Mouse (Mus musculus): Measurements from ENCODE around the gene Tdrd3. TPM values are rescaled to one million over a fixed set of nuclear protein-coding genes. Genes with fewer than 3 reads are reported as not detected.

Gene Tdrd3
- 20.8 and 24.0 TPM in 2 replicates for polyA plus RNA-seq (2012; rRNA removed)

- TF ChIP-seq CTCF (IDR thresholded peaks at IDR 0.05; ENCODE audit: extremely low read depth, insufficient read depth, low read length) (no peak), POLR2A (IDR thresholded peaks at IDR 0.05; ENCODE audit: extremely low read depth, insufficient read depth, low read length) (peak; percentile 60; the same call in 1 of the 2 replicates)
- Histone ChIP-seq H3K4me1 (ENCODE audit: control insufficient read depth, insufficient read depth, low read length) (no peaks in the 10 kb centered on the region), H3K4me3 (ENCODE audit: insufficient read depth, low read length) (peak within 1 kb of the TSS; percentile 55), H3K27ac (ENCODE audit: insufficient read depth, low read length) (peak within 1 kb of the TSS; percentile 95)
Measured at GRCm38 (mm10) chr14:87415808-87416721, at the start of gene Tdrd3. Tdrd3 (plus strand) TSS chr14:87416639.

GRCm38 (mm10) chr14:87367169-87367568 is 49.3 kb upstream of the Tdrd3 start:
- no peak for TF ChIP-seq CTCF (IDR thresholded peaks at IDR 0.05; ENCODE audit: extremely low read depth, insufficient read depth, low read length)
- TF ChIP-seq POLR2A (IDR thresholded peaks at IDR 0.05; ENCODE audit: extremely low read depth, insufficient read depth, low read length), result no peak
- H3K4me1 ChIP-seq (ENCODE audit: control insufficient read depth, insufficient read depth, low read length), result no peaks in the 10 kb centered on the region
- H3K4me3 ChIP-seq (ENCODE audit: insufficient read depth, low read length), result no peak overlapping the region
- H3K27ac ChIP-seq (ENCODE audit: insufficient read depth, low read length), result no peak overlapping the region

GRCm38 (mm10) chr14:87383041-87383440 is 33.4 kb upstream of the Tdrd3 start:
- Histone ChIP-seq H3K4me3 (ENCODE audit: insufficient read depth, low read length) (no peak overlapping the region), H3K4me1 (ENCODE audit: control insufficient read depth, insufficient read depth, low read length) (no peaks in the 10 kb centered on the region), H3K27ac (ENCODE audit: insufficient read depth, low read length) (no peak overlapping the region)
- TF ChIP-seq POLR2A (IDR thresholded peaks at IDR 0.05; ENCODE audit: extremely low read depth, insufficient read depth, low read length) (no peak), CTCF (IDR thresholded peaks at IDR 0.05; ENCODE audit: extremely low read depth, insufficient read depth, low read length) (no peak)

- H3K4me1 ChIP-seq (ENCODE audit: control insufficient read depth, insufficient read depth, low read length), result no peaks in the 10 kb centered on the region
- TF ChIP-seq POLR2A (IDR thresholded peaks at IDR 0.05; ENCODE audit: extremely low read depth, insufficient read depth, low read length), result no peak
- TF ChIP-seq CTCF (IDR thresholded peaks at IDR 0.05; ENCODE audit: extremely low read depth, insufficient read depth, low read length), result no peak
- no peak overlapping the region for H3K27ac ChIP-seq (ENCODE audit: insufficient read depth, low read length)
- H3K4me3 ChIP-seq (ENCODE audit: insufficient read depth, low read length), result no peak overlapping the region
Measured at GRCm38 (mm10) chr14:87384288-87385268, 31.9 kb upstream of the Tdrd3 start.

- Histone ChIP-seq H3K4me3 (ENCODE audit: insufficient read depth, low read length) (no peak overlapping the region), H3K27ac (ENCODE audit: insufficient read depth, low read length) (no peak overlapping the region), H3K4me1 (ENCODE audit: control insufficient read depth, insufficient read depth, low read length) (no peaks in the 10 kb centered on the region)
- no peak for TF ChIP-seq CTCF (IDR thresholded peaks at IDR 0.05; ENCODE audit: extremely low read depth, insufficient read depth, low read length)
- no peak for TF ChIP-seq POLR2A (IDR thresholded peaks at IDR 0.05; ENCODE audit: extremely low read depth, insufficient read depth, low read length)
Measured at GRCm38 (mm10) chr14:87393096-87393495, 23.3 kb upstream of the Tdrd3 start.

GRCm38 (mm10) chr14:87396643-87397042 is 19.8 kb upstream of the Tdrd3 start:
- no peak for TF ChIP-seq CTCF (IDR thresholded peaks at IDR 0.05; ENCODE audit: extremely low read depth, insufficient read depth, low read length)
- TF ChIP-seq POLR2A (IDR thresholded peaks at IDR 0.05; ENCODE audit: extremely low read depth, insufficient read depth, low read length), result no peak
- no peak overlapping the region for H3K4me3 ChIP-seq (ENCODE audit: insufficient read depth, low read length)

GRCm38 (mm10) chr14:87415486-87415807 is 992 bp upstream of the Tdrd3 start:
- TF ChIP-seq POLR2A (IDR thresholded peaks at IDR 0.05; ENCODE audit: extremely low read depth, insufficient read depth, low read length) (no peak), CTCF (IDR thresholded peaks at IDR 0.05; ENCODE audit: extremely low read depth, insufficient read depth, low read length) (no peak)
- H3K4me3 ChIP-seq (ENCODE audit: insufficient read depth, low read length), result peak overlapping the region; percentile 55
- H3K27ac ChIP-seq (ENCODE audit: insufficient read depth, low read length), result no peak overlapping the region
- no peaks in the 10 kb centered on the region for H3K4me1 ChIP-seq (ENCODE audit: control insufficient read depth, insufficient read depth, low read length)

More at GRCm38 (mm10) chr14:87396643-87397042, 19.8 kb upstream of the Tdrd3 start:
- H3K4me1 ChIP-seq (ENCODE audit: control insufficient read depth, insufficient read depth, low read length), result no peaks in the 10 kb centered on the region
- no peak overlapping the region for H3K27ac ChIP-seq (ENCODE audit: insufficient read depth, low read length)

GRCm38 (mm10) chr14:87416755-87417690 is 584 bp downstream of the Tdrd3 start:
- Histone ChIP-seq H3K27ac (ENCODE audit: insufficient read depth, low read length) (peak overlapping the region; percentile 77), H3K4me1 (ENCODE audit: control insufficient read depth, insufficient read depth, low read length) (no peaks in the 10 kb centered on the region; the same call in 1 of the 2 replicates), H3K4me3 (ENCODE audit: insufficient read depth, low read length) (peak overlapping the region; percentile 55)
- TF ChIP-seq CTCF (IDR thresholded peaks at IDR 0.05; ENCODE audit: extremely low read depth, insufficient read depth, low read length) (no peak), POLR2A (IDR thresholded peaks at IDR 0.05; ENCODE audit: extremely low read depth, insufficient read depth, low read length) (no peak)

All from cortical plate, adult 2 months (tissue).